Mouse (Mus musculus) left cerebral cortex, adult 9 months (tissue): ENCODE measurements around the gene Ttll3.

Experiments
- DNase-seq, 2 experiments: peaks; one replicate each; pipeline ENCODE4 v3.0.0; 2022; ENCODE audit warnings: low spot score in 2 of 2

Gene Ttll3

GRCm38 (mm10) chr6:113379246-113379645, 9.8 kb upstream of the Ttll3 start:
- no peak for DNase-seq

GRCm38 (mm10) chr6:113380480-113380879, 8.6 kb upstream of the Ttll3 start:
- DNase-seq, result no peak

DNA sequence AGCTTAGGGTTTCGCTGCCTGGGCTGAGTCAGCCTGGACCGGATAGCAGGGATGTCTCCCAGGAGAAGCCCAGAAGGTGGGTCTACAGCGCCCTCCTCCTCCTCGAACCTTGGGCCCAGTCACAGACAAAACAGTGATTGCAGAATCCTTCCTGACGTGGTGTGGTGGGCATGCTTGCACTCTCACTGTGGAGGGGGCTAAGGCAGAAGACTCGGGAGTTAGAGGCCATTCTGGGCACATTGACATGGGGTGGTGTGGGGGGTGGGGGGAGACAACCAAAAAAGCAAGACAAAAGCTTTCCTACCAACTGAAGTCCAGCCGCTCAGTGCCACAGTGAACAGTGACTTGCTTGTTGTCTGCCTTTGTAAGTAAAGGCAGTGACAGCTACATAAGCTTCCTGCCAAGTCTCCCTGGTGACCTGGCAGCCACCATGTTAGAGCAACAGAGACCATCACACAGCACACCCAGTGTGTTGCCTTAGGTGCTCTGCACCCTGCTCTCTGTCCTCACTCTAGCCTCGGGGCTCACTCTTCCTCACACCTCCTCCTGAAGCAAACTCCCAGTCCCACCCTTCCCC, 4.6 kb upstream of the Ttll3 start:
- DNase-seq, result peak in 1 of 2 experiments; percentile 43

GRCm38 (mm10) chr6:113385160-113385714, 3.8 kb upstream of the Ttll3 start:
- DNase-seq, result no peak

DNA sequence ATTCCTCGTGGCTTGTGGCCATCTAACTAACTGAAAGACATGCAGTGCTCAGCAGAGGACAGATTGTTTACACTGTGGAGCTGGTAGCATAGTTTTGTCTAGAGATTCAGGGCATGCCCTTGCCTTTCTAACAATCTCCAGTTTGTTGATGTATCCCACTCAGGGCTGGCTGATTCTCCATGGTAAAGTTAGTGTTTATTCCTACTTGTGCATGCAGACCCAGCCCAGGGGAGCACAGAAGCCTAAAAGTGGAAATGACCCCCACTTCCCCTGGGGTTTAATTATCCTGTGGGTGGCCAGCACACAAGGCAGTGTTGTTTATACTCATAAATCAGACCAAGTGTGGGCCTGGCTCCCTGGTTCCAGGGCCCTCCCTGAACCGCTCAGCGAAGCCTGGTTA, 3.0 kb upstream of the Ttll3 start:
- no peak for DNase-seq

- no peak for DNase-seq
Measured at GRCm38 (mm10) chr6:113390715-113391114, 1.7 kb downstream of the Ttll3 start.

DNA sequence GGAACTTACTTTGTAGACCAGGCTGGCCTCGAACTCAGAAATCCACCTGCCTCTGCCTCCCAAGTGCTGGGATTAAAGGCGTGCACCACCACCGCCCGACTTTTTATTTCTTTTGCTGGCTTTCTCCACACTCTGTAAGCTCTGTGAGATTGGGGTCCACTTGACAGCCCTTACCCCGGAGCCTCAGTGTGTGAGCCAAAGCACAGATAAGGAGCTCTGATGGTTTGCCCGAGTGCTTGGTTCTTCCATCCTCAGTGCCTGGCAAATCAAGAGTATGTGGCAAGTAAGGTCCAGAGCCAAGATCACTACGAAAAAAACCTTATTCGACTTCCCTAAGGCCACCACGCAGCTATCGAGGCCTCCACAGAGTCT, 2.9 kb downstream of the Ttll3 start:
- DNase-seq, result no peak

GRCm38 (mm10) chr6:113392387-113393071, 3.5 kb downstream of the Ttll3 start:
- DNase-seq, result peak in 1 of 2 experiments; percentile 46

DNA sequence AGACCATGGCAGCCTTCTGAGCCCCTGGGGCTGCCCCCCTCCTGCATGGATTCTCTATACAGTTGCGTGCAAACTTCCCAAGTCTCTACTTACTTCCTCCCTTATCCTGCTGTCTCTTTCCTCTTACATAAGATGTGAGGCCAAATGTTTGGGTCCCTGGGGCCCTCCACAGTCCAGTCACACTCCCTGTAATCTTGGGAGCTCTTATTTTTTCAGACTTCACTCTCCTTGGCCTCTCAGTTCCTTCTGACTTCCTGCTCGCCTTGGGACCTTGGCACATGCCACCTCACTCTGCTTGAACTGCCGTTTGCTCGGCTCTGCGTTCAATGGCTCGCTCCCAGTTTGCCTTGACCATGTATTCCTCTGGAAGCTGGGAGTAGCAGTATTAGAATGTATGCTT, 4.9 kb downstream of the Ttll3 start:
- no peak for DNase-seq

DNA sequence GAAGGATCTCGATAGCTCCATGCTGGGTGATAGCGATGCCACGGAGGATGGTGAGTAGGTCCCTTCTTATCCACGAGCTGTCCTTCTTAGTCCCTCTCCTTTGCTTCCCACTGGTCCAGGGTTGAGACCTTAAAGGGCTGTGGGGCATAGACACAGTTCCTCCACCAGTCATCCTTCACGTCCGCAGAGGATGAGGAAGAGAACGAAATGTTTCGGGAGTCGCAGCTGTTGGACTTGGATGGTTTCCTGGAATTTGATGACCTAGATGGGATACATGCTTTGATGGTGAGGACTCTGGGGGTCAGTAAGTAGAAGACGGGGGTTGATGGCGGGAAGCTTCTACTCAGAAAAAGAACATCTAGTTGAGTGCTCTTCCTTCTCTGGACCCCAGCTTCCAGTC, 5.8 kb downstream of the Ttll3 start:
- DNase-seq, result no peak

GRCm38 (mm10) chr6:113395501-113395900, 6.4 kb downstream of the Ttll3 start:
- DNase-seq, result no peak

GRCm38 (mm10) chr6:113396270-113397030, 7.4 kb downstream of the Ttll3 start:
- DNase-seq, result no peak

- DNase-seq, result no peak
Measured at GRCm38 (mm10) chr6:113402094-113402493, 13.0 kb downstream of the Ttll3 start.

DNA sequence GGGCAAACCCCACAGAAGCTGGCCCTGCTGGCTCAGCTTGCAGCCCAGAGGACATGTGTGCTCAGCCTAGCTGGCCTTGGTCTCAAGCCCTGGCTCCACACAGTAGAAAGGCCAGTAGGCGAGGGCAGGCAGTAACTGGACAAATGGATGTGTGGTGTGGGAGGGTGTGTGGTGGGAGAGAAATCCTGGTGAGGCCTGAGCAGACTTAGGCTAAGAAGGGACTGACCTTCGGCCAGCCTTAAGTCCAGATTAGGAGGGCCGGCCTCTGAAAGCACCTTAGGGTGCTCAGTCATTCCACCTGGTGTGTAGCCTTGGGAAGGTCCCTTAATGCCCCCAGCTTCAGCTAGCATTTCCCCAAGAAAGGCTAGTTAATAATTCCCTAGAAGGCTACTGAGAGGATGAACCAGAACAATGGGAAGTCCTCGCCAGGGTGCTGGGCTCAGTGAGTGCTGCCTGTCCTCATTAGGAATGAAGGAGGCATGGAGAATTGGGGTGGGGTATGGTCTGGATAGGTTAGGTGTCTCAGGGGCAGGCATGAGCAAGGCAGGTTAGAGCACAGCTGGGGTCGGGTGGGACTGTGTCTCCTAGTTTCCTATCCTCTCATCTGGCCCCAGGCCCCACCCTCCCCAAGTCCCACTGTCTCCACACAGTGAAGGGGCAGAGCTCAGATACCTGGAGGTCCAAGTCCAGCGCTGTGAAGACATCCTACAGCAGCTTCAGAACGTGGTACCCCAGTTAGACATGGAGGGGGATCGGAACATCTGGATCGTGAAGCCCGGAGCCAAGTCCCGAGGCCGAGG, 15.8 kb downstream of the Ttll3 start:
- DNase-seq, result no peak

DNA sequence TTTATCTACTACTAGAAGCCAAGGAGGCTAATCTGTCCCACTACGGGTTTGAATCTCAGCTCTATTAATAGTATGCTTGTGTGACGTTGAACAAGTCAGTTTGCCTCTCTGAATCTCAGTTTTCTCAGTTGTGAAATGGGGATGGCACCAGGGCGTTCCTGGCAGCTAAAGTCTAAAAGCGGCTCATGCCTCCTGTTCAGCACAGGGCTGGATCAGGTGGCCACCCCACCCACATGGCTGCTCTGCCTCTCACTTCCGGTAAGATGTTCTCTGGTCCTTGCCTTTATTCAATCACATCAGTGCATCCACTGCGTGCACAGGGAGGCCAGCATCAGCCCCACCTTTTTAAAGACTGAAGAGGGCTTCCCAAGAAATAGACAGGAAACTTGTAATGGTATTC, 16.4 kb downstream of the Ttll3 start:
- peak in 1 of 2 experiments; percentile 75 for DNase-seq

DNA sequence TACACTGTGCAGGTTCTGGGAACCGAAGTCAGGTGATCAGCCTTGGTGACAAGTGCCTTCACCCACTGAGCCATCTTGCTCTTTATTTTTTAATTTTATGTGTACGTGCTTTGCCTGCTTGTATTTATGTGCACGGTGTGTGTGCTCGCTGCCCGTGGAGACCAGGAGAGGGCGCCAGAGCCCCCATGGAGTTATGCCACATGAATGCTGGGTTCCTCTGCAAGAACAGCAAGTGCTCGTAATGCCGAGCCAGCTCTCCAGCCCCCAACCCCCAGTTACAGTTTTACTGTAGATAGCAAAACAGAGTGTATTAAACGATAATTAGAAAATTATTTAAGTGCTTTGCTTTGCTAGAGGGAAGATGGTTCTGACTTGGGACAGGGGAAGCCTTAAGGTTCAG, 17.6 kb downstream of the Ttll3 start:
- DNase-seq, result no peak

DNA sequence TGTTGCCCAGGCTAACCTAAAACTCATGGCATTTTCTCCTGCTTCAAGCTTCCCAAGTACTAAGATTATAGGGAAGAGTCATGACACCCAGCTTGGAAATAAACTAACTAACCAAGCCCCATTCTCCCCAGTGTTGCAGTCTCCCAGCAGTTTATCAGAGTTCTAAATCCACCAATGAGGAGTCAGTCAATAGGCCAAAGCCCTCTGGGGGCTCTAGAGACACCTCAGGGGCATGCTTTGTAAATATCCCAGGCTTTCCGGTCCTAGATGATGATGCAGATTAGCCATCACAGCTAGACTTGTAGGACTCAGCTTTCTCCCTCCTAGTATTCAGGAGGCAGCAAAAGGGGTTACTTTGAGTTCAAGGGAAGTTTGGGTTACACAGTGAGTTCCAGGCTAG, 20.9 kb downstream of the Ttll3 start:
- DNase-seq, result no peak

GRCm38 (mm10) chr6:113416416-113416815, 27.4 kb downstream of the Ttll3 start:
- DNase-seq, result no peak

- DNase-seq, result no peak
Measured at GRCm38 (mm10) chr6:113418441-113419198, 29.6 kb downstream of the Ttll3 start.

DNA sequence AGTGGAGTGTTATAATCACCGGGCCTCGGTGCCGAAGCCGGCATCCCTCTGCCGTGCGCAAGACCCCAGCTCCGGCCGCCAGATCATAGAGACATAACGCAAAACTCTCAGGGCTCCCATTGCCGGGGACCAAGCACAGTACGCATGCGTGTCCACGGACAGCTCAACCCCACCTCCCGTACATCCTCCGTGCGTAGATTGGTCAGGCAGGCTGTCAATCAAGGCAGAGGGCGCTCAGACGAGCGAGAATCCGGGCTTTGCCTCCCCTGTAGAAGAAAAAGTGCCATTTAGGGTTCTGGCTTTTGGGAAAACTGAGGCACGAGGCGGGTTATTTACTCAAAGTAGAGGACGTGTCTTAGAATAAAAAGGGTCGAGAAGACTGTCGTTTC, 30.1 kb downstream of the Ttll3 start, which contains the start of gene Rpusd3:
TSS of gene Rpusd3 (minus strand) at position 142 of the 389 bp plus-strand sequence.
- DNase-seq, result peak; percentile 81 to 98

GRCm38 (mm10) chr6:113423000-113423399, 33.9 kb downstream of the Ttll3 start:
- DNase-seq, result no peak
